Mouse (Mus musculus): ENCODE results near the gene Mcrs1. TPM values are rescaled to one million over a fixed set of nuclear protein-coding genes. Genes with fewer than 3 reads are reported as not detected.
A peak's percentile ranks its signal among the peaks of the same experiment; 100 is the strongest.

The Mcrs1 gene
- total and polyA plus RNA-seq, 2 experiments from 2014 or later, result 231 to 242 TPM

- no peak overlapping the region for H3K27ac ChIP-seq (ENCODE audit: low read depth, low read length)
- ATAC-seq, result no peak
- H3K4me3 ChIP-seq (ENCODE audit: low read depth, low read length), result no peak overlapping the region
- H3K9me3 ChIP-seq (ENCODE audit: low read length), result no peaks in the 10 kb centered on the region
- DNase-seq, result no peak
- no peak overlapping the region for H3K4me2 ChIP-seq (ENCODE audit: low read depth)
- no peak overlapping the region for H3K9ac ChIP-seq
- no peaks in the 10 kb centered on the region for H3K27me3 ChIP-seq (ENCODE audit: insufficient read depth, low read length)
- H3K4me1 ChIP-seq (ENCODE audit: insufficient read depth), result no peaks in the 10 kb centered on the region
- H3K36me3 ChIP-seq (ENCODE audit: insufficient read depth), result peaks cover 44% of the 10 kb centered on the region
- 75% methylated on average over 4 of the region's 4 CpGs for WGBS
- TF ChIP-seq CTCF (IDR thresholded peaks at IDR 0.05; ENCODE audit: low read depth), result peak; percentile 33
Observed at GRCm38 (mm10) chr15:99240129-99240528, 11.6 kb downstream of the Mcrs1 start.

- 66% methylated on average over 11 of the region's 11 CpGs for WGBS
- no peak for TF ChIP-seq CTCF (IDR thresholded peaks at IDR 0.05; ENCODE audit: low read depth)
Observed at GRCm38 (mm10) chr15:99238006-99238405, 13.8 kb downstream of the Mcrs1 start.

GRCm38 (mm10) chr15:99234326-99235010 lies 17.3 kb downstream of the Mcrs1 start:
- Histone ChIP-seq H3K9ac (no peak overlapping the region), H3K4me3 (ENCODE audit: low read depth, low read length) (no peak overlapping the region), H3K36me3 (ENCODE audit: insufficient read depth) (no peaks in the 10 kb centered on the region), H3K27me3 (ENCODE audit: insufficient read depth, low read length) (peaks cover 2% of the 10 kb centered on the region; the same call in 1 of the 2 replicates), H3K9me3 (ENCODE audit: low read length) (no peaks in the 10 kb centered on the region), H3K27ac (ENCODE audit: low read depth, low read length) (no peak overlapping the region), H3K4me2 (ENCODE audit: low read depth) (no peak overlapping the region), H3K4me1 (ENCODE audit: insufficient read depth) (no peaks in the 10 kb centered on the region)
- no peak for TF ChIP-seq CTCF (IDR thresholded peaks at IDR 0.05; ENCODE audit: low read depth)
- no peak for ATAC-seq
- WGBS, result 67% methylated on average over 12 of the region's 12 CpGs
- DNase-seq, result no peak

More at GRCm38 (mm10) chr15:99238006-99238405, 13.8 kb downstream of the Mcrs1 start:
- H3K36me3 ChIP-seq (ENCODE audit: insufficient read depth), result peaks cover 24% of the 10 kb centered on the region
- no peak overlapping the region for H3K9ac ChIP-seq
- H3K4me2 ChIP-seq (ENCODE audit: low read depth), result no peak overlapping the region
- DNase-seq (no peak), ATAC-seq (no peak)
- no peak overlapping the region for H3K4me3 ChIP-seq (ENCODE audit: low read depth, low read length)
- H3K4me1 ChIP-seq (ENCODE audit: insufficient read depth), result no peaks in the 10 kb centered on the region
- H3K27me3 ChIP-seq (ENCODE audit: insufficient read depth, low read length), result no peaks in the 10 kb centered on the region
- H3K27ac ChIP-seq (ENCODE audit: low read depth, low read length), result no peak overlapping the region
- no peaks in the 10 kb centered on the region for H3K9me3 ChIP-seq (ENCODE audit: low read length)

- Histone ChIP-seq H3K4me2 (ENCODE audit: low read depth) (no peak overlapping the region), H3K27ac (ENCODE audit: low read depth, low read length) (no peak overlapping the region), H3K9me3 (ENCODE audit: low read length) (no peaks in the 10 kb centered on the region), H3K4me1 (ENCODE audit: insufficient read depth) (no peaks in the 10 kb centered on the region), H3K36me3 (ENCODE audit: insufficient read depth) (no peaks in the 10 kb centered on the region), H3K9ac (no peak overlapping the region), H3K27me3 (ENCODE audit: insufficient read depth, low read length) (peaks cover 9% of the 10 kb centered on the region; the same call in 1 of the 2 replicates), H3K4me3 (ENCODE audit: low read depth, low read length) (no peak overlapping the region)
- no peak for TF ChIP-seq CTCF (IDR thresholded peaks at IDR 0.05; ENCODE audit: low read depth)
- no peak for ATAC-seq
- no peak for DNase-seq
- WGBS, result 71% methylated on average over 17 of the region's 17 CpGs
Observed at GRCm38 (mm10) chr15:99233719-99234118, 18.0 kb downstream of the Mcrs1 start.

- H3K4me3 ChIP-seq (ENCODE audit: low read depth, low read length), result no peak overlapping the region
- no peak overlapping the region for H3K9ac ChIP-seq
- no peak for DNase-seq
- H3K4me1 ChIP-seq (ENCODE audit: insufficient read depth), result no peaks in the 10 kb centered on the region
- WGBS, result 64% methylated on average over 10 of the region's 10 CpGs
- no peak overlapping the region for H3K4me2 ChIP-seq (ENCODE audit: low read depth)
- no peak for ATAC-seq
- peaks cover 25% of the 10 kb centered on the region for H3K27me3 ChIP-seq (ENCODE audit: insufficient read depth, low read length)
- no peak for TF ChIP-seq CTCF (IDR thresholded peaks at IDR 0.05; ENCODE audit: low read depth)
- H3K9me3 ChIP-seq (ENCODE audit: low read length), result no peaks in the 10 kb centered on the region
- H3K27ac ChIP-seq (ENCODE audit: low read depth, low read length), result no peak overlapping the region
- no peaks in the 10 kb centered on the region for H3K36me3 ChIP-seq (ENCODE audit: insufficient read depth)
Observed at GRCm38 (mm10) chr15:99231998-99232397, 19.8 kb downstream of the Mcrs1 start.

GRCm38 (mm10) chr15:99226090-99226489 lies 25.7 kb downstream of the Mcrs1 start:
- ATAC-seq (no peak), DNase-seq (no peak)
- Histone ChIP-seq H3K9ac (0 out of 2 replicates have a peak overlapping the region, but pooled peaks have one; percentile 50), H3K4me3 (ENCODE audit: low read depth, low read length) (peak overlapping the region; percentile 47), H3K4me2 (ENCODE audit: low read depth) (peak overlapping the region; percentile 68), H3K27me3 (ENCODE audit: insufficient read depth, low read length) (peaks cover 57% of the 10 kb centered on the region), H3K4me1 (ENCODE audit: insufficient read depth) (no peaks in the 10 kb centered on the region; the same call in 1 of the 2 replicates), H3K36me3 (ENCODE audit: insufficient read depth) (no peaks in the 10 kb centered on the region), H3K9me3 (ENCODE audit: low read length) (no peaks in the 10 kb centered on the region), H3K27ac (ENCODE audit: low read depth, low read length) (0 out of 2 replicates have a peak overlapping the region, but pooled peaks have one; percentile 35)
- WGBS, result 20% methylated on average over 14 of the region's 14 CpGs
- TF ChIP-seq CTCF (IDR thresholded peaks at IDR 0.05; ENCODE audit: low read depth), result no peak

- Histone ChIP-seq H3K9me3 (ENCODE audit: low read length) (no peaks in the 10 kb centered on the region), H3K27ac (ENCODE audit: low read depth, low read length) (peak overlapping the region; percentile 35; the same call in 1 of the 2 replicates), H3K4me2 (ENCODE audit: low read depth) (peak overlapping the region; percentile 68), H3K36me3 (ENCODE audit: insufficient read depth) (no peaks in the 10 kb centered on the region), H3K9ac (peak overlapping the region; percentile 50), H3K27me3 (ENCODE audit: insufficient read depth, low read length) (peaks cover 60% of the 10 kb centered on the region), H3K4me3 (ENCODE audit: low read depth, low read length) (peak overlapping the region; percentile 47), H3K4me1 (ENCODE audit: insufficient read depth) (no peaks in the 10 kb centered on the region; the same call in 1 of the 2 replicates)
- peak; percentile 78 for ATAC-seq
- peak; percentile 82 for DNase-seq
- 0 out of 2 replicates have a peak, but pooled peaks have one; percentile 8 for TF ChIP-seq CTCF (IDR thresholded peaks at IDR 0.05; ENCODE audit: low read depth)
- 2% methylated on average over 22 of the region's 22 CpGs for WGBS
Observed at GRCm38 (mm10) chr15:99225081-99225810, 26.5 kb downstream of the Mcrs1 start.

Measured in forebrain, postnatal 0 days (tissue).